Comparison of ENCODE assay signal across 11 mouse cellular contexts in genomic region chr12:86781654-86782202, GRCm38 (mm10). TPM values are rescaled to one million over a fixed set of nuclear protein-coding genes. Genes with fewer than 3 reads are reported as not detected.
DNase-seq lines count a peak whose midpoint lies in the region; ATAC-seq and TF ChIP-seq lines count a peak whose summit lies in the region.
"Had no signal": no experiment of that assay in that cellular context is flagged by ENCODE, and none has a peak within 500 bp of the region (broad histone marks: within the 10 kb centered on the region; RNA-seq: fewer than 3 reads in every experiment).

No protein-coding gene starts in this region.

- TF ChIP-seq CTCF in intestine, postnatal 0 days (IDR thresholded peaks at IDR 0.05; ENCODE audit: low read depth): no peak

- H3K4me1 ChIP-seq in intestine, embryonic 14.5 days (replicated peaks; ENCODE audit: control insufficient read depth, insufficient read depth, low read length): peaks cover 6% of the 10 kb centered on the region; the same call in 1 of the 2 replicates
- H3K4me1 ChIP-seq in intestine, postnatal 0 days (replicated peaks; ENCODE audit: control insufficient read depth, insufficient read depth, low read length): no peaks in the 10 kb centered on the region
- peaks cover 7% of the 10 kb centered on the region for H3K4me1 ChIP-seq in hindbrain, embryonic 16.5 days (ENCODE audit: control insufficient read depth, insufficient read depth, low read depth, low read length)

- no peak overlapping the region for H3K4me2 ChIP-seq in intestine, embryonic 14.5 days (ENCODE audit: low read length)
- no peak overlapping the region for H3K4me2 ChIP-seq in intestine, postnatal 0 days (replicated peaks; ENCODE audit: low read depth)
- H3K4me2 ChIP-seq in hindbrain, embryonic 16.5 days (ENCODE audit: low read length): no peak overlapping the region
- H3K4me2 ChIP-seq: embryonic facial prominence, embryonic 12.5 days; hindbrain, embryonic 15.5 days had no signal

- no peaks in the 10 kb centered on the region for H3K9me3 ChIP-seq in intestine, embryonic 14.5 days (ENCODE audit: control insufficient read depth, low read length)
- H3K9me3 ChIP-seq in intestine, postnatal 0 days (ENCODE audit: control insufficient read depth): no peaks in the 10 kb centered on the region
- no peaks in the 10 kb centered on the region for H3K9me3 ChIP-seq in hindbrain, embryonic 16.5 days (ENCODE audit: control insufficient read depth, low read length)
- H3K9me3 ChIP-seq: embryonic facial prominence, embryonic 12.5 days; hindbrain, embryonic 15.5 days had no signal

- no peaks in the 10 kb centered on the region for H3K27me3 ChIP-seq in intestine, embryonic 14.5 days (replicated peaks; ENCODE audit: control insufficient read depth, insufficient read depth, low read length)
- no peaks in the 10 kb centered on the region for H3K27me3 ChIP-seq in intestine, postnatal 0 days (replicated peaks; ENCODE audit: control insufficient read depth, insufficient read depth, low read length)
- H3K27me3 ChIP-seq in hindbrain, embryonic 16.5 days (replicated peaks; ENCODE audit: control insufficient read depth, insufficient read depth, low read length): no peaks in the 10 kb centered on the region
- H3K27me3 ChIP-seq: embryonic facial prominence, embryonic 12.5 days; hindbrain, embryonic 15.5 days had no signal

- 32% methylated on average over 6 of the region's 6 CpGs for WGBS in intestine, embryonic 14.5 days
- 26% methylated on average over 6 of the region's 6 CpGs for WGBS in intestine, postnatal 0 days
- WGBS in hindbrain, embryonic 16.5 days: 23% methylated on average over 6 of the region's 6 CpGs

- DNase-seq in intestine, embryonic 14.5 days (ENCODE audit: low spot score): no peak
- DNase-seq in right cerebral cortex, postnatal 10 days (ENCODE audit: low spot score in 2 of 2): peak; percentile 63 to 76
- no peak for DNase-seq in right cerebral cortex, postnatal 14 days
- DNase-seq in spleen, adult 12 weeks (ENCODE audit: low spot score): no peak
- no peak for DNase-seq in ovary, adult 18-20 months (ENCODE audit: low spot score)
- DNase-seq in embryo, embryonic 9.5 days (ENCODE audit: extremely low spot score): no peak
- DNase-seq: liver had no signal

- no peak overlapping the region for H3K9ac ChIP-seq in intestine, embryonic 14.5 days (ENCODE audit: low read length)
- no peak overlapping the region for H3K9ac ChIP-seq in intestine, postnatal 0 days (ENCODE audit: low read depth, low read length)
- no peak overlapping the region for H3K9ac ChIP-seq in hindbrain, embryonic 16.5 days (ENCODE audit: low read depth, low read length)
- H3K9ac ChIP-seq: embryonic facial prominence, embryonic 12.5 days; hindbrain, embryonic 15.5 days had no signal

- H3K36me3 ChIP-seq in intestine, embryonic 14.5 days (ENCODE audit: control insufficient read depth, insufficient read depth, low read length): no peaks in the 10 kb centered on the region
- H3K36me3 ChIP-seq in intestine, postnatal 0 days (ENCODE audit: control insufficient read depth, insufficient read depth): no peaks in the 10 kb centered on the region
- H3K36me3 ChIP-seq in hindbrain, embryonic 16.5 days (ENCODE audit: control insufficient read depth, insufficient read depth, low read length): no peaks in the 10 kb centered on the region
- H3K36me3 ChIP-seq: embryonic facial prominence, embryonic 12.5 days; hindbrain, embryonic 15.5 days had no signal

- peak overlapping the region; percentile 70 for H3K27ac ChIP-seq in intestine, embryonic 14.5 days (ENCODE audit: low read depth)
- no peak overlapping the region for H3K27ac ChIP-seq in intestine, postnatal 0 days (ENCODE audit: low read depth, low read length)
- H3K27ac ChIP-seq in hindbrain, embryonic 16.5 days (ENCODE audit: low read depth, low read length): peak overlapping the region; percentile 14
- H3K27ac ChIP-seq: embryonic facial prominence, embryonic 12.5 days; hindbrain, embryonic 15.5 days had no signal

- ATAC-seq in intestine, embryonic 14.5 days (replicated peaks; ENCODE audit: low FRiP score, low TSS enrichment, low read depth): peak; percentile 45; the same call in 1 of the 2 replicates
- ATAC-seq in intestine, postnatal 0 days: no peak
- ATAC-seq in hindbrain, embryonic 16.5 days: peak; percentile 75

- H3K4me3 ChIP-seq in intestine, embryonic 14.5 days (ENCODE audit: low read depth, low read length): no peak overlapping the region
- H3K4me3 ChIP-seq in intestine, postnatal 0 days (ENCODE audit: low read depth, low read length): no peak overlapping the region
- no peak overlapping the region for H3K4me3 ChIP-seq in hindbrain, embryonic 16.5 days (ENCODE audit: low read length)
- H3K4me3 ChIP-seq: embryonic facial prominence, embryonic 12.5 days; hindbrain, embryonic 15.5 days had no signal

RNA-seq across cellular contexts. Expression of gene Lrrc74a, which starts 47.6 kb away (rescaled TPM):
- polyA plus RNA-seq in intestine, embryonic 14.5 days (2014; fragmentation: Nextera tagmentation; extraction: Ambion mirVana): not detected in 2 replicates
- not detected in 2 replicates for polyA plus RNA-seq in intestine, postnatal 0 days (2015; fragmentation: Nextera tagmentation; extraction: Ambion mirVana)
- polyA plus RNA-seq in hindbrain, embryonic 16.5 days (2015; fragmentation: Nextera tagmentation; extraction: Ambion mirVana): not detected in 2 replicates
- polyA plus RNA-seq: embryonic facial prominence, embryonic 12.5 days; hindbrain, embryonic 15.5 days had no signal

RNA-seq across cellular contexts. Expression of gene Angel1, which starts 55.5 kb away (rescaled TPM):
- polyA plus RNA-seq in intestine, embryonic 14.5 days (2014; fragmentation: Nextera tagmentation; extraction: Ambion mirVana): 7.8 TPM in 2 replicates
- polyA plus RNA-seq in intestine, postnatal 0 days (2015; fragmentation: Nextera tagmentation; extraction: Ambion mirVana): 1.6 and 2.2 TPM in 2 replicates
- polyA plus RNA-seq in hindbrain, embryonic 16.5 days (2015; fragmentation: Nextera tagmentation; extraction: Ambion mirVana): 10.0 and 13.0 TPM in 2 replicates

Comparison
In these comparisons a context has a peak if more than half of its experiments do, and no peak if none do; other contexts are left out.
1. DNase-seq: peak in right cerebral cortex, postnatal 10 days (2 of 2); none in intestine, embryonic 14.5 days (single experiment), right cerebral cortex, postnatal 14 days (single experiment), spleen, adult 12 weeks (single experiment), ovary, adult 18-20 months (single experiment) and embryo, embryonic 9.5 days (single experiment).